Mouse (Mus musculus): ENCODE measurements around the gene Relb.

DNA sequence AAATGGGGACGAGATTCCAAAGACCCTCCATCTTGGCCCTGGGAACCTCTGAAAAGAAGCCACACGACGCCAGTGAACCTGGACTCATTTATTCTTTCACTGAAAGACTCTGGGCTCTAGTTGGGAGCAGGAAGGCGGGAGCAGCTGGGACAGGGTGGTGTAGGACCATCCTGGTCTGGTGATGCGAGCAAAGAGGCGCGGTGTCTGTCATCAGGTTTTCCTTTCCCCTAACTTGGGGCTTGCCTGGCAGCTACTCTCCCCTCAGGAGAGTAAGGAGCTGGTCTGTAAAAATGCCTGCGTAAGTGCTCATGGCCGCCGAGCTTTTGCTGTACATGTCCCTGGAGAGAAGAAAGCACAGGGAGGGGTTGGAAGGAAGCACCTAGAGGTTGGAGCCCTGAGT, 42.3 kb upstream of the Relb start:
- TF ChIP-seq HCFC1 (IDR thresholded peaks at IDR 0.05; ENCODE audit: borderline replicate concordance, insufficient read depth, low read length) (no peak), MAFK (IDR thresholded peaks at IDR 0.05; ENCODE audit: insufficient read depth, low read depth, low read length) (no peak), ZC3H11A (IDR thresholded peaks at IDR 0.05; ENCODE audit: borderline replicate concordance, low read depth, low read length) (no peak), ZNF384 (IDR thresholded peaks at IDR 0.05; ENCODE audit: low read depth, low read length) (no peak), CHD2 (IDR thresholded peaks at IDR 0.05; ENCODE audit: low read depth, low read length) (no peak)
